Mouse (Mus musculus) CH12.LX (cell line): ENCODE results near the gene Vangl2. TPM values are rescaled to one million over a fixed set of nuclear protein-coding genes. Genes with fewer than 3 reads are reported as not detected.

Experiments used
- DNase-seq: peaks from one replicate; pipeline ENCODE4 v3.0.0-alpha.2; 2013; ENCODE audit errors: extremely low read depth
- H3K27ac ChIP-seq: 2 replicates; pipeline ENCODE4 v1.5.1; 2012; ENCODE audit warnings: low read depth, mild to moderate bottlenecking, control low read depth, moderate library complexity; ENCODE audit not compliant: insufficient read depth
- H3K27me3 ChIP-seq: replicated peaks from 2 replicates; pipeline ENCODE3; 2012; ENCODE audit warnings: inconsistent platforms
- H3K36me3 ChIP-seq, 2 experiments: replicated peaks in 1 of 2; 2 replicates each; pipeline versions ENCODE3 to v1.6.1; 2012; ENCODE audit warnings: inconsistent platforms in 1 of 2, low read length in 1 of 2, mild to moderate bottlenecking in 1 of 2, mixed read lengths in 1 of 2, moderate library complexity in 1 of 2; ENCODE audit not compliant: control insufficient read depth in 1 of 2, insufficient read depth in 1 of 2
- H3K4me1 ChIP-seq, 2 experiments: 2 replicates each; pipeline ENCODE4 v1.6.1; 2012; ENCODE audit warnings: inconsistent platforms in 1 of 2, moderate library complexity in 1 of 2; ENCODE audit not compliant: insufficient read depth in 2 of 2, control insufficient read depth in 1 of 2
- H3K4me2 ChIP-seq: 2 replicates; pipeline ENCODE4 v1.6.1; 2012; ENCODE audit warnings: low read depth, mild to moderate bottlenecking, control low read depth; ENCODE audit not compliant: poor library complexity, insufficient read depth, severe bottlenecking
- H3K4me3 ChIP-seq, 3 experiments: fragments of 150-350 bp in 1 of 3; sonication (generic) in 1 of 3; replicated peaks in 1 of 3; 2 replicates each; pipeline versions ENCODE3 to v1.5.1; 2011 to 2012; ENCODE audit warnings: low read depth in 2 of 3, low read length in 2 of 3, mild to moderate bottlenecking in 2 of 3, moderate library complexity in 2 of 3, control low read depth in 1 of 3, improper control_type of control experiment in 1 of 3, inconsistent platforms in 1 of 3, mixed read lengths in 1 of 3; ENCODE audit not compliant: poor library complexity in 1 of 3
- H3K79me2 ChIP-seq: replicated peaks from 2 replicates; pipeline ENCODE4 v1.6.1; 2012; ENCODE audit warnings: mild to moderate bottlenecking, moderate library complexity; ENCODE audit not compliant: control insufficient read depth, poor library complexity, insufficient read depth, severe bottlenecking; ENCODE audit errors: extremely low read depth
- H3K9ac ChIP-seq: 2 replicates; pipeline ENCODE4 v1.6.1; 2012; ENCODE audit warnings: low read depth, mild to moderate bottlenecking, control low read depth, moderate library complexity; ENCODE audit not compliant: insufficient read depth
- H3K9me3 ChIP-seq: replicated peaks from 2 replicates; pipeline ENCODE3; 2012; ENCODE audit warnings: low read length, inconsistent platforms, mixed read lengths
- BHLHE40 ChIP-seq: IDR thresholded peaks from 2 replicates; pipeline ENCODE4 v1.6.1; 2011; ENCODE audit warnings: mild to moderate bottlenecking, low read depth, low read length, improper control_type of control experiment
- CHD1 ChIP-seq: IDR thresholded peaks from 2 replicates; pipeline ENCODE4 v1.6.1; 2012; ENCODE audit warnings: low read depth, low read length, improper control_type of control experiment, inconsistent platforms
- CHD2 ChIP-seq: IDR thresholded peaks from 2 replicates; pipeline ENCODE4 v1.6.1; 2011; ENCODE audit warnings: low read length, improper control_type of control experiment
- CTCF ChIP-seq, 2 experiments: IDR thresholded peaks in 1 of 2; conservative IDR thresholded peaks in 1 of 2; 2 replicates each; pipeline ENCODE4 v1.5.1; 2011 to 2012; ENCODE audit warnings: low read depth in 2 of 2, low read length in 2 of 2, improper control_type of control experiment in 1 of 2, inconsistent platforms in 1 of 2, mild to moderate bottlenecking in 1 of 2, moderate library complexity in 1 of 2
- E2F4 ChIP-seq: IDR thresholded peaks from 2 replicates; pipeline ENCODE4 v1.6.1; 2011; ENCODE audit warnings: low read depth, low read length, improper control_type of control experiment; ENCODE audit not compliant: insufficient replicate concordance
- EP300 ChIP-seq: IDR thresholded peaks from 2 replicates; pipeline ENCODE4 v1.6.1; 2011; ENCODE audit warnings: low read length, improper control_type of control experiment
- HCFC1 ChIP-seq: IDR thresholded peaks from 2 replicates; pipeline ENCODE4 v1.6.1; 2012; ENCODE audit warnings: low read depth, mild to moderate bottlenecking, inconsistent platforms, low read length, improper control_type of control experiment
- IRF4 ChIP-seq: IDR thresholded peaks from 2 replicates; pipeline ENCODE4 v1.6.1; 2014; ENCODE audit warnings: low read depth, mild to moderate bottlenecking, inconsistent platforms, low read length, improper control_type of control experiment
- JUND ChIP-seq: conservative IDR thresholded peaks from 2 replicates; pipeline ENCODE4 v1.6.1; 2011; ENCODE audit warnings: low read depth, low read length, improper control_type of control experiment
- MAFK ChIP-seq: IDR thresholded peaks from 2 replicates; pipeline ENCODE4 v1.6.1; 2011; ENCODE audit warnings: low read length, improper control_type of control experiment; ENCODE audit not compliant: insufficient replicate concordance
- MAX ChIP-seq: IDR thresholded peaks from 2 replicates; pipeline ENCODE4 v1.6.1; 2011; ENCODE audit warnings: low read length, improper control_type of control experiment
- MXI1 ChIP-seq: IDR thresholded peaks from 2 replicates; pipeline ENCODE4 v1.6.1; 2011; ENCODE audit warnings: mild to moderate bottlenecking, low read depth, low read length, improper control_type of control experiment
- POLR2AphosphoS2 ChIP-seq: IDR thresholded peaks from 2 replicates; pipeline ENCODE4 v1.6.1; 2011; ENCODE audit warnings: low read depth, low read length, improper control_type of control experiment
- RAD21 ChIP-seq: IDR thresholded peaks from 2 replicates; pipeline ENCODE4 v1.6.1; 2011; ENCODE audit warnings: low read depth, mild to moderate bottlenecking, low read length, improper control_type of control experiment, moderate library complexity
- SMC3 ChIP-seq: IDR thresholded peaks from 2 replicates; pipeline ENCODE4 v1.6.1; 2011; ENCODE audit warnings: low read depth, low read length, improper control_type of control experiment
- TBP ChIP-seq: conservative IDR thresholded peaks from 2 replicates; pipeline ENCODE4 v1.6.1; 2011; ENCODE audit warnings: low read depth, low read length, improper control_type of control experiment
- TCF12 ChIP-seq: IDR thresholded peaks from 2 replicates; pipeline ENCODE4 v1.6.1; 2014; ENCODE audit warnings: low read depth, mild to moderate bottlenecking, inconsistent platforms, low read length, improper control_type of control experiment
- UBTF ChIP-seq: IDR thresholded peaks from 2 replicates; pipeline ENCODE4 v1.6.1; 2012; ENCODE audit warnings: low read depth, mild to moderate bottlenecking, inconsistent platforms, low read length, improper control_type of control experiment, moderate library complexity
- USF1 ChIP-seq: IDR thresholded peaks from 2 replicates; pipeline ENCODE4 v1.6.1; 2014; ENCODE audit warnings: low read depth, mild to moderate bottlenecking, inconsistent platforms, low read length, improper control_type of control experiment
- ZC3H11A ChIP-seq: IDR thresholded peaks from 2 replicates; pipeline ENCODE4 v1.6.1; 2012; ENCODE audit warnings: low read depth, mild to moderate bottlenecking, inconsistent platforms, low read length, improper control_type of control experiment
- ZKSCAN1 ChIP-seq: IDR thresholded peaks from 2 replicates; pipeline ENCODE4 v1.6.1; 2012; ENCODE audit warnings: low read depth, inconsistent platforms, low read length, improper control_type of control experiment, borderline replicate concordance
- dilution Hi-C: fragments of 300-500 bp; cut with MboI; formaldehyde crosslinking; loops from 2 replicates; pipeline ENCODE4 v1.14.3; 2020; ENCODE audit warnings: low sequenced_read_pairs; ENCODE audit not compliant: extremely low pct_unique_long_range_greater_than_20kb, extremely low pct_ligation_motif_present
- in situ Hi-C: fragments of 300-500 bp; cut with MboI; formaldehyde crosslinking; loops from 3 replicates; pipeline ENCODE4 v1.14.3; 2019; ENCODE audit warnings: low sequenced_read_pairs, low pct_ligation_motif_present, low pct_unique_long_range_greater_than_20kb, mixed read lengths
- polyA plus RNA-seq: library from polyadenylated mRNA; unstranded; fragments of >175 nt; gene quantifications from 2 replicates; pipeline ENCODE4 v1.2.1, GENCODE M21; 2012; ENCODE audit warnings: low read depth; ENCODE audit not compliant: insufficient read length
- total RNA-seq, 2 experiments: library from RNA; depleted of rRNA; stranded (reverse); fragments of 300-350 nt in 1 of 2; fragments of >200 nt in 1 of 2; gene quantifications; 2 replicates each; pipeline ENCODE4 v1.2.3; 2012 to 2014

Vangl2 gene
- total RNA-seq (2012; rRNA removed) (5.0 and 7.3 TPM in 2 replicates), total RNA-seq (2014; rRNA removed) (3.6 and 4.1 TPM in 2 replicates), polyA plus RNA-seq (7.9 and 9.4 TPM in 2 replicates)

DNA sequence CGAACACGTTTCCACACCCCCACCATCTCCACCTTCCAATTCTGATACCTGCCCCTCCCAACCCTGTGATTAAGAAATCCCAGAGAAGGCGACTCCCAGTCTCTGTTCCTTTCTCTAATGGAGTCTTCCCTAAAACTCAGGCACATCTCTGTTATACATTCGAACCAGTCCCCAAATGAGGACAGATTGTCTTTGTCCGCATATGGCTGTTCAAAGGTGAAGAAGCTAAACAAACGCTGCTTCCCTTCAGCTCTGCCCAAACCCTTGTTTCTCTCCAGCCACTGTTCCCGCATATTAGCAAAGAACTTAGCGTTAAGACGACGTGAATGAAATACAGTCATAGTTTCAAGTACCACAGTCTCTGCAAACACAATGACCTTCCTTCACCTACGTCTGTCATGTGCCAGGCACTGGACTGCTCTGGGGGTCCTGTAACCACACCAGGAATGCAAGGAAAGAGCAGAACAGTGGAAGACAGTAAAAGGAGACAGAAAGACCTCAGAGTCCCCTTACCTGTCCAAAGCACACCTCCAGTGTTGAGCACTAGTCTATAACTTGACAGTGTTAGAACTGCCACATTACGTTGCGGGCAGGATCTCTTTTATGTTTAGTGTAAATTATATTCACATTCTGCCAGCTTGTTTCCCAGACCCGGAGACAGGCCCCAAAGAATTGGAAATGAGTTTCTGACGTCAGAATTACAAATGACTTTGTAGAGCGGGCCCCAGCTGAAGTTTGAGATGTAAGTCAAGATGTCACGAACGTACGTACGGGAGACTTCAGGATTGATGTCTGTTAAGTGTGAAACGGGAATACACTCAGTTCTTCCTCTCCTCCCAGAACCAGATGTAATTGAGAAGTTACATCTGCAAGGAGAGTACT is at the start of gene Vangl2:
Gene Vangl2 (minus strand): TSS at position 51 of the 882 bp plus-strand sequence.
- H3K36me3 ChIP-seq: peaks cover 0 to 2% of the 10 kb centered on the region in 2 experiments
- H3K27ac ChIP-seq: no peak within 1 kb of the TSS
- TF ChIP-seq CHD2: no peak
- no peak for TF ChIP-seq E2F4
- no peak for TF ChIP-seq BHLHE40
- TF ChIP-seq CHD1: no peak
- peak within 1 kb of the TSS; percentile 21 for H3K4me2 ChIP-seq
- H3K4me1 ChIP-seq: peaks cover 7 to 32% of the 10 kb centered on the region in 2 experiments; a peak in 3 of 4 replicates
- H3K4me3 ChIP-seq: peak within 1 kb of the TSS; percentile 35 to 83 (median 36)
- H3K27me3 ChIP-seq: no peaks in the 10 kb centered on the region
- H3K9ac ChIP-seq: peak within 1 kb of the TSS; percentile 45
- no peak for DNase-seq
- in situ Hi-C loops: loop anchor here (25.0 kb wide), 1 partner anchor 284 kb away; no protein-coding TSS in a partner anchor
- no peaks in the 10 kb centered on the region for H3K9me3 ChIP-seq
- dilution Hi-C loops: no loop called here
- H3K79me2 ChIP-seq: no peaks in the 10 kb centered on the region

GRCm38 (mm10) chr1:172077981-172078380 is 49.7 kb upstream of the Vangl2 start:
- Histone ChIP-seq H3K4me2 (no peak overlapping the region), H3K4me1 (peaks cover 0 to 10% of the 10 kb centered on the region in 2 experiments; a peak in 1 of 4 replicates), H3K27ac (no peak overlapping the region), H3K27me3 (no peaks in the 10 kb centered on the region), H3K79me2 (peaks cover 22% of the 10 kb centered on the region), H3K4me3 (no peak overlapping the region), H3K36me3 (peaks cover 54 to 73% of the 10 kb centered on the region in 2 experiments), H3K9ac (no peak overlapping the region), H3K9me3 (no peaks in the 10 kb centered on the region)
- in situ Hi-C loops (no loop called here), dilution Hi-C loops (no loop called here)
- TF ChIP-seq EP300: no peak
- DNase-seq: no peak

DNA sequence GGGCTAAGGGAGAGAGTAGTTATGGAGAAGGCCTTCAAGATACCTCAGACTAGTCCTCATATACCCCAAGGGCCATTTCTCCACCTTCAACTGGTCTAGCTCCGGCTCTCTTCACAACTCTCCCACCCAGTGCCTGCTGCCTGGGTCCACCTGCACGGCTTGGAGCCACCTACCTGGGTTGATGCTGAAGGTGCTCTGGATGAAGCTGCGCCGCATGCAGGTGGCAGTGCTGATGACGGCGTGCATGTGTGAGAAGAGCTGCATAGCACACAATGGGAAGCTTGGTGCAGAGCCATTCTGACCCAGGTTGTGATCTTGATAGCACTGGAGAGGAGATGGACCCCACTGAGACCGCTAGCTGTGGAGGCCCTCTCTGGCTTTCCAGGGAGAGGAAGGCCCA is 44.4 kb upstream of the Vangl2 start:
- in situ Hi-C loops: no loop called here
- Histone ChIP-seq H3K4me1 (peaks cover 0 to 10% of the 10 kb centered on the region in 2 experiments; a peak in 2 of 4 replicates), H3K9ac (no peak overlapping the region), H3K9me3 (no peaks in the 10 kb centered on the region), H3K4me2 (no peak overlapping the region), H3K79me2 (peaks cover 6% of the 10 kb centered on the region; the same call in 1 of the 2 replicates), H3K27me3 (no peaks in the 10 kb centered on the region), H3K4me3 (no peak overlapping the region), H3K36me3 (peaks cover 89 to 96% of the 10 kb centered on the region in 2 experiments), H3K27ac (no peak overlapping the region)
- dilution Hi-C loops: no loop called here
- DNase-seq: no peak
- no peak for TF ChIP-seq UBTF
- no peak for TF ChIP-seq CTCF (conservative IDR thresholded peaks at IDR 0.05 in 1 of 2, IDR thresholded peaks at IDR 0.05 in 1 of 2; ENCODE audit: low read depth in 2 of 2, low read length in 2 of 2)
- TF ChIP-seq BHLHE40: no peak
- TF ChIP-seq MAFK: no peak
- no peak for TF ChIP-seq MAX
- TF ChIP-seq MXI1: no peak
- TF ChIP-seq RAD21: no peak
- no peak for TF ChIP-seq ZC3H11A
- no peak for TF ChIP-seq HCFC1
- no peak for TF ChIP-seq ZKSCAN1
- no peak for TF ChIP-seq POLR2AphosphoS2
- TF ChIP-seq USF1: no peak
- TF ChIP-seq JUND: no peak
- TF ChIP-seq CHD1: no peak
- no peak for TF ChIP-seq SMC3
- no peak for TF ChIP-seq IRF4
- no peak for TF ChIP-seq TBP
- no peak for TF ChIP-seq TCF12
